Mouse (Mus musculus) cerebellum, postnatal 10 days (tissue): ENCODE results near the gene Mier2.
A peak's percentile ranks its signal among the peaks of the same experiment; 100 is the strongest.

Source experiments
- DNase-seq, 2 experiments: peaks; one replicate each; pipeline ENCODE4 v3.0.0; 2021; ENCODE audit warnings: mixed read lengths in 2 of 2

Mier2 gene

DNA sequence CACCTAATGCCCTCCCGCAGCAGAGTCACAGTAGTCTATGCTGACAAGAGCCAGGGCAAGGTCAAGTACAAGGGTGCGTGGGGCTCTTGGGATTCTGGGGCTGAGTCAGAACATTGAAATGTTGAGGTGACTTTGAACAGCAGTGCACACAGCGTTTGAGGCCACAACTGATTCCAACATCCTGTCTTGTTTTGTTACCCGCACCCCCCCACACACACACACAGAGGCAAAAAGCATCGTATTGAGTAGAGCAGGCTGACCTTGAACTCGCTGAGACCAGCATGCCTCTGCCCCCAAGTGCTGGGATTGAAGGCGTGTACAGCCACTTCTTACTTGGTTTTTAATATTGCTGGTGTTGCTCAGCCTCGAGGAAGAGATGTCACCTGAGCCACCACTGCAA, 19.4 kb upstream of the Mier2 start:
- DNase-seq: no peak

DNA sequence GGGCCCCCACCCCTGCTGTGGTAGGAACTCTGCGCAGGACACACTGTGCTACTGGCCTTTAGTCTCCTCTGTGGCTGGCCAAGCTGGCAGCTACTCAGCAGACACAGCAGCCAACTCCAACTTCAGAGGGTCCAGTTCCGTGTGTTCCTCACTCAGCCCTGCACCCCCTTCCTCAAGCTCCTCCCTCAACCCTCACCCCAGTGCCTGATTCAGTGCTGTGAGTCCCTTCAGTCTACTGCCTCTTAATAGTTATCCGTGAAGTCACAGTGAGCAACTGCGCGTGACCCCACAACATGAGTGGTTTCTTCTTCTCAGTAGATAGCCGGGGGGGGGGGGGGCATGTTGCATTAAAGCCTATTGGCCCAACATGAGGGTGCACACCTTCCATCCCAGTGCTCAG, 18.6 kb upstream of the Mier2 start:
- DNase-seq: no peak

- DNase-seq: no peak
These were observed 16.3 kb upstream of the Mier2 start for GRCm38 (mm10) chr10:79571314-79571713.

- no peak for DNase-seq
These were observed 14.9 kb upstream of the Mier2 start for GRCm38 (mm10) chr10:79569921-79570320.

DNA sequence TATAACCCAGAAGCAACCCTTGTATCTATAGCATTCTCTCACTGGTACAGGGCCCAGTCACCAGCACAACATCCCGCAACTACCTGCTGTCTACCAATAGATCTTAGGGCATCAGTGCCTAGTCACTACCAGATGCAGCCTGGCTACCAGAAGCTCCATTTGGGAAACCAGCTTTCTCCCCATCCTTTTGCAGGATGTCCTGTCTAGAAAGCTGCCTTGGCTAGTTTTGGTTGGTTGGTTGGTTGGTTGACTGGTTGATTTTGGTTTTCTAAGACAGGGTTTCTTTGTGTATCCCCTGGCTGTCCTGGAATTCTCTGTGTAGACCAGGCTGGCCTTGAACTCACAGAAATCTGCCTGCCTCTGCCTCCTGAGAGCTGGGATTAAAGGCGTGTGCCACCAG, 4.7 kb upstream of the Mier2 start:
- DNase-seq: no peak

DNA sequence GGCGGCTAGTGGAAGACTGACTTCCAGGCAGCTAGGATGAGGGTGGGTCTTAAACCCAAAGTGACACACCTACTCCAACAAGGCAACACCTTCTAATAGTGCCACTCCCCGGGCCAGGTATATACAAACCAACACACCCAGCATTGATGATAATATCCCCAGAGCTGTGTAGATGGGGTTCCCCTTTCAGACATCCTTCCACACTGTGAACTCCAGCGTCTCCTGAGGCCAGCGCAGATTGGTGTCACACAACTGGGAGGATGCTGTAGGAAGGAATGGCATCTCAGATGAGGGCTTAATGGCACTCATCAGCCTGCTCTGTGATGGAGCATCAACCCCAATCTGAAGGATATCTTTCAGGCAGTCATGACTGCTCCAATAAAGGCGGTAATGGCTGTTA, 2.5 kb upstream of the Mier2 start:
- DNase-seq: no peak

DNA sequence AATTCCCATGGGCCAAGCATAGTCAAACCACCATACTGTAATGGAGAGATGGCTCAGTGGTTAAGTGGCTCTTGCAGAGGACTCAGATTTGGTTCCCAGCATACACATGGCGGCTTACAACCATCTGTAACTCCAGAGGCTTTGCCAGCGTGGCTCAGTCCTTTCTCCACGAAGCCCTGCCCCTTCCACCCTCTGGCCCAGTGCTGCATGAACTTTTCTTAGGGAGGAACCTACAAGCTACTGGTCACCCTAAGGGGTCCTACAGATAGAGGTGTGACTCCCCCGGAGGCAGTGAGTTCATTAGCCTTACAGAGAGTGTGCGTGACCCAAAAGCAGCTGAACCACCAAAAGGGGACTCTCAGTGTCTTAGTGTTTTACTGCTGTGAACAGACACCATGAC, 2.0 kb upstream of the Mier2 start:
- DNase-seq: peak in 1 of 2 experiments; percentile 2

- peak in 1 of 2 experiments; percentile 9 for DNase-seq
These were observed 282 bp upstream of the Mier2 start for GRCm38 (mm10) chr10:79555238-79555724.

DNA sequence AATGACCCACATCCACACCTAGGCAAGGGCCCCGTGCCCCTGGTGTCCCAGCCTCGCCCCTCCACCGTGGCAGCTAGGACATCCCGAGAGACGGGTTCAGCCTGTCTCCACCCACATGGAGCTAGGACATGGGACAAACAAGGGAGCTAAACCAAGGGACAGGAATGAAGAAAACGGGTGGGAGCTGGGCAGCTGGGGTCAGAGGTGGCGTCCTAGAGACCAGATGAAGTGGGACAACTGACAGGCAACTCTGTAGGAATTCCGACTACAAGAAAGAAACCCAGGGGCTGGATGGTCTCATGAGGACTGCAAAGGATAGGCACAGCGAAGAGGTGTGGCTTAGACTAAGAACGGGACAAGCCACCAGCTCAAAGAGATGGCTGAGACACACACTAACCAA, 1.3 kb downstream of the Mier2 start:
- DNase-seq: peak in 1 of 2 experiments; percentile 11

- peak in 1 of 2 experiments; percentile 13 for DNase-seq
These were observed 1.8 kb downstream of the Mier2 start for GRCm38 (mm10) chr10:79553176-79553575.

GRCm38 (mm10) chr10:79552531-79552930, 2.5 kb downstream of the Mier2 start:
- peak in 1 of 2 experiments; percentile 6 for DNase-seq

DNA sequence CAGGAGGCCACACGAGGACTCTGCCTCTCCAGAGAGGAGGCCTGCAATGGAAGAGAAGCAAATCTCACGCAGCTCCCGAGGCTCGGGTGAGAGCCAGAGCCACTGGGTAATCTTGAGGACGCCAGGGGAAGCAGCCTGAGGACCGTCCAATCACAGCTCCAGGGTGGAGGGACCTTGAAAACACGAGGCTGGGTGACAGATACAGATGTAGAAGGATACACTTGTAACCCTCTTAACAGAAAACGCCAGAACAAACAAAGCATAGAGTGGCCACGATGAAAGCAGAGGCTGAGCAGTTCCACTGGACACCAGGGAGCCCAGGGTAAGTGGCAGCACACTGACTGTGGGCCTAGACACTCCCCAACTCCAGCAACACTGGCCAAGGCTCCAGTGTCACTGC, 4.6 kb downstream of the Mier2 start:
- DNase-seq: peak in 1 of 2 experiments; percentile 1

DNA sequence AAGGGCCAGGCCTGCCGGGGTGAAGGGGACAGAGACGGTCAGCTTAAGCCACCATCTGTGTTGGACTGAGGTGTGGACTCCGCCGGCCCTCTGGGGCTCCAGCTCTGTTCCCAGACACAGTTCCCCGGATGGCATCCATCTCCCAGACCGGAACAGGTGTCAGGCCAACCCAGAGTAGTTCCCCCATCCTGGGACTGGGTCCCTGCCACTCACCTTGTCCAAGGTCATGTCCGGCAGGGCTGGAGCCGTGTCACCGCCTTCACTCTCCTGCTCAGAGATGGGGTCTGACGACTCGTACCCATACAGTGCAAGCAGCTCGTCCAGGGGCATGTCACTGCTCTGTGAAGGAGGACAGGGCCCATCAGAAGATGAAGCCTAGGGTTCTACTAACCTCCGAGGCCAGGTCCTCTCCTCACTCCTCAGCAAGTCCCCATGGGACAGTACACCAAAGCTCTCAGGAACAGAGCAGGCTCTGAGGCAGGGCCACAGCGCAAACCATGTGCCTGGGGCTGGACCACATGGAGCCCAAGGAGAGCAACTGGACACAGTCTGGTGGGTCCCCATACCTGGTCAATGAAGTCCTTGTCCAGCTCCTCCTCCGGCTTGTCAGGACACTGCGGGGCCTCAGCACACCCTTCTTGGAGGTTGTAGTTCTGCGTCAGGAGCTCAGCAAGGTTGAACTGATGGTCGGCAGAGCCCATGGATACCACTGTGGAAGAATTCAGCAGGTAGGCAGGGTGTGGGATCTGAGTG, 5.9 kb downstream of the Mier2 start:
- DNase-seq: peak in 1 of 2 experiments; percentile 1

DNA sequence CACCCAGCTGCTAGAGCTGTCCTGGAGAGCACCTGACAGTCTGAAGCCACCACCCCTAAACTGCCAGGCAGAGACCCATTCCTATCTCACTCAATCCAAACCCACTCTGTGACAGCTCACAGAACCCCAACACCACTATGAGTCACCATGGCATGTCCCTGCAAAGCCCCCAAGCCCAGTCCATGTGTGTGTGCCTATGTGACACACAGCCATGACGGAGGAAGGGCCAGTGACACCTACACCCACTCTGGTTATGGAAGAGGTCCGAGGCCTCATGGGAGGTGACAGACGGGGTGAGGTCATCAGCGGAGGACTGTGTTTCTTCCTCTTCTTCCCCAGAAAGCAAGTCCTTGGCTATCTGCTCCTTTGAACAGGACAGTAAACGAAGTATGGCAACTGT, 6.5 kb downstream of the Mier2 start:
- no peak for DNase-seq

DNA sequence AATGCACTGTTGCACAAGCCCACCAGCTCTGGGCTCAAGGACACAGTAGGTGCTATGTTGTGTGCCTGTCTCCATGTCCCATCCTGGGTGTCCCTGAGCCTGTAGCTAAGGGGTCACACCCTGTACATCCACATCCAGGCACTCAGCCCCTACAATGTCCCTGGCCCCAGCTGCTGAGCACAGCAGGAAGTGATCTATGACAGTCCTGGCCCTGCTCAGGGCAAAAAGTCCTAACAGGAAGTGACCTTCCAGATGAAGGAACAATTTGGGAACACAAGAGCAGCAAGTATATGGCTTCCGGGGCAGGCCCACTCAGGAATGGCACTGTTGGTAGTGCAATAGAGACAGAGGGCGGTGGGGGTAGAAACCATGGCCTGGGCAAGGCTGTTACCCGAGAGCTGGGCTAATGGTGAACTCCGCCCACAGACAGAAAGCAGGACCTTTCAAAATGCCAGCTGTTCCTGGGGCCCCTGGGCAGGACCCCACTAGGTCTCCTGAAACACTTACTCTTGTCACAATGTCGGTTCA, 7.8 kb downstream of the Mier2 start:
- peak in 1 of 2 experiments; percentile 2 for DNase-seq

GRCm38 (mm10) chr10:79546483-79546882, 8.5 kb downstream of the Mier2 start:
- DNase-seq: no peak

DNA sequence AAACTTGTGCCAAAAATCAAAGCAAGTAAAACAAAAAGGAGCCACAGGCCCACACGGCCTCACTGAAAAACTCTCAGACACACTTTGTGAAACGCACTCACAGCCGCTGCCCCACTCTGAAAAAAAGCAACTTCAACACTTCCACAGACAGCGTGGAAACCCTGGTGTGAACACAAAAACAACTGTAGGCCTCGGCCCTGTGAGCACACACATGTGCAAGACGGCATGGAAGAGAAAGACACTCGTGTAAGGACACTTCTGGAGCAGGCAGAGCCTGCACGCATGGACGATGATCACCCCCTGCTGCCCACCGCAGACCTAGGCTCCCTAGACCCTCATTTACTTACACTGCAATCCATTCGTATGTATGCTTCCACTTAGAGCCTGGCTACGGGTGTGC, 9.1 kb downstream of the Mier2 start:
- peak in 1 of 2 experiments; percentile 2 for DNase-seq

GRCm38 (mm10) chr10:79544631-79545030, 10.4 kb downstream of the Mier2 start:
- peak in 1 of 2 experiments; percentile 0 for DNase-seq

GRCm38 (mm10) chr10:79543884-79544597, 11.0 kb downstream of the Mier2 start:
- DNase-seq: peak in 1 of 2 experiments; percentile 1

- peak in 1 of 2 experiments; percentile 24 for DNase-seq
These were observed 12.8 kb downstream of the Mier2 start for GRCm38 (mm10) chr10:79542171-79542570.

DNA sequence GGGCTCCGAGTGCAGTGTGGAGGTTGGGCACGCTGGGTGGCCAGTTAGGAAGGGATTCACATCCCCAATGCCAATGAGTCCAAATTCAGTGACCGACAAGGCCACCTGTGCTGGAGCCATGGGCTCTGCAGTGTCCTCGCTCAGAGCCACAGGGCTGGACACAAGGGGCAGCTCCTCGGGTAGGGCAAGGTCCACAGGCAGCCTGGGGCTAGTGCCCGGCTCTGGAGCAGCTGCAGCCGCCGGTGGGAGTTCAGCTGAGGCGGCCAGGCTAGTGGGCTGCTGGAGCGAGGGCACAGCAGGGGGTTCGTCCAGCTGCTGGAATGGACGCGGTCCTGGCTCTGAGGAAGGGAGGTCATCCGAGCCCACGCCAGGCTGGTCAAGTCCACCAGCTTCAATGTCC, 13.5 kb downstream of the Mier2 start:
- peak; percentile 40 to 46 for DNase-seq

- peak; percentile 81 to 88 for DNase-seq
These were observed 14.3 kb downstream of the Mier2 start for GRCm38 (mm10) chr10:79540746-79541145.

GRCm38 (mm10) chr10:79539701-79540495, 15.1 kb downstream of the Mier2 start:
- DNase-seq: peak in 1 of 2 experiments; percentile 12
